Mouse (Mus musculus) C2C12 (cell line): Measurements from ENCODE around the gene Qser1. TPM values are rescaled to one million over a fixed set of nuclear protein-coding genes. Genes with fewer than 3 reads are reported as not detected.

ENCODE experiments used
- H3K27me3 ChIP-seq: one replicate; pipeline ENCODE4 v1.6.1; 2011; ENCODE audit not compliant: control insufficient read depth, insufficient read depth, insufficient read length
- H3K36me3 ChIP-seq: one replicate; pipeline ENCODE4 v1.6.1; 2011; ENCODE audit not compliant: control insufficient read depth, insufficient read depth
- H3K4me3 ChIP-seq: one replicate; pipeline ENCODE4 v1.5.1; 2011; ENCODE audit warnings: mild to moderate bottlenecking, control low read depth; ENCODE audit not compliant: poor library complexity, insufficient read depth, severe bottlenecking
- H3K79me2 ChIP-seq: one replicate; pipeline ENCODE4 v1.6.1; 2011; ENCODE audit not compliant: control insufficient read depth, insufficient read depth
- H3K79me3 ChIP-seq: one replicate; pipeline ENCODE4 v1.6.1; 2011; ENCODE audit warnings: low read depth, control low read depth
- H3ac ChIP-seq: one replicate; pipeline ENCODE3; 2011; ENCODE audit warnings: low read depth; ENCODE audit not compliant: control insufficient read depth, insufficient read length
- CEBPB ChIP-seq: IDR thresholded peaks from one replicate; pipeline ENCODE4 v1.6.1; 2011; ENCODE audit warnings: low read depth, mild to moderate bottlenecking, control low read depth, moderate library complexity
- CTCF ChIP-seq: IDR thresholded peaks from one replicate; pipeline ENCODE4 v1.5.1; 2011; ENCODE audit not compliant: control insufficient read depth, insufficient read depth, insufficient read length
- FOSL1 ChIP-seq: IDR thresholded peaks from one replicate; pipeline ENCODE4 v1.8.0; 2011; ENCODE audit warnings: mild to moderate bottlenecking, low read length; ENCODE audit not compliant: poor library complexity, insufficient read depth, severe bottlenecking
- MAX ChIP-seq: IDR thresholded peaks from one replicate; pipeline ENCODE4 v1.6.1; 2011; ENCODE audit warnings: mild to moderate bottlenecking, control low read depth
- MYOD1 ChIP-seq: IDR thresholded peaks from one replicate; pipeline ENCODE4 v1.6.1; 2011; ENCODE audit warnings: low read depth; ENCODE audit not compliant: control insufficient read depth, insufficient read length
- MYOG ChIP-seq: IDR thresholded peaks from one replicate; pipeline ENCODE4 v1.6.1; 2011; ENCODE audit not compliant: control insufficient read depth, insufficient read length; ENCODE audit errors: extremely low read depth
- USF1 ChIP-seq: IDR thresholded peaks from one replicate; pipeline ENCODE4 v1.6.1; 2011; ENCODE audit warnings: low read depth, mild to moderate bottlenecking, control low read depth, moderate library complexity
- polyA plus RNA-seq: library from polyadenylated mRNA; unstranded; fragments of >200 nt; fragmentation: generic; extraction: Trizol; gene quantifications from one replicate; pipeline ENCODE4 v1.2.1, GENCODE M21; 2012; ENCODE audit warnings: missing spikeins

The Qser1 gene
- polyA plus RNA-seq, 1 experiment = 5.3 TPM

DNA sequence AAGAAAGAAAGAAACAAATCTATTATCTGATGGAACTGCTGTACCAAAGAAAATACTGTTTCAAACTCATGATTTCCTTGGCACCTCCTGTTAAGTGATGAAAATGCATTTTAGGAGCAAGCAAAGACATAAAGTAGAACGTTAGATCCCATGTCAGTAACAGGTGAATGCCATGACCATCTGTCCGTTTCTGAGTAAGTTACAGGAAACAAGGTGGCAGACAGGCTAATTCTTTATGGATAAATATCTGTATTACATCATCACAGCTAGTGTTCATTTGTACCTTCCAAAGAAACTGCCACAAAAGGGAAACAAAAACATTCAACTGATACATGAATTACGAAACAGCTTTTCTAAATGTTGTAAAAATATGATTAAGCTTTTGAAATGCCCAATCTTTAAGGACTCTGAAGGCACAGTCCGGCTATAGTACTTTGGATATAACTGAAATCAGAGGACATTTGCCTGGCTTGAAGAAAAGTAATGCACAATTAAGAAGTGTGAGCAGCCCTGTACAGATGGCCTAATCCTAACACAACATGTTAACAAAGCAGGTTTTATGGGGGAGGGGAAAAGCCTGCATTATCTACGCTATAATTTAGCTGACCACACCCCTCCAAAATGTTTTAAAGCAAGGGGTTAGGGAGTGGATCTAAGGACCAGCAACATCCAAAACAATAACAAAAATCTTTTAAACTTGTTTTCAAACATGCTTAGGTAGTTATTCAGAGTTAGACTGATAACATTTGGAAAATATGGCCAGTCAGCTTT lies 2.2 kb downstream of the Qser1 start:
- Histone ChIP-seq H3K27me3 (no peaks in the 10 kb centered on the region), H3ac (no peak overlapping the region), H3K79me3 (peaks cover 60% of the 10 kb centered on the region), H3K4me3 (no peak overlapping the region), H3K36me3 (no peaks in the 10 kb centered on the region), H3K79me2 (peaks cover 69% of the 10 kb centered on the region)
- TF ChIP-seq MYOD1 (no peak), MAX (no peak), MYOG (no peak), CEBPB (no peak), USF1 (no peak)

DNA sequence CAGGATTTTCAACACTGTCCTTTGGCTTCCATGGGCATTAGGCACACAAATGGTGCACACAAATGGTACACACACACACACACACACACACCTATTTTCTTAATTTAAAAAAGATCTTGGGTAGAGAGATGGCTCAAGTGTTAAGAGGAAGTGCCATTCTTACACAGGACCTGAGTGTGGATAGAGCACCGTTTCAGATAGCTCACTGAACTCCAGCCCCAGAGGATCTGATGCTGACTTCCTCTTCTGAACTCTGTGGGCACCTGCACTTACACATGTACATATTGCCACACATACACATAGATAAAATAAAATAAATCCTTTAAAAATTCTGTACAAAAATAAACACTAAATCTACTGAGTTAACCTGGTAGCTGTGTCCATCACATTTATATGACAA lies 11.1 kb downstream of the Qser1 start:
- Histone ChIP-seq H3K79me3 (peaks cover 44% of the 10 kb centered on the region), H3K36me3 (no peaks in the 10 kb centered on the region), H3K79me2 (peaks cover 95% of the 10 kb centered on the region), H3K4me3 (no peak overlapping the region), H3K27me3 (no peaks in the 10 kb centered on the region), H3ac (no peak overlapping the region)
- no peak for TF ChIP-seq CEBPB
- no peak for TF ChIP-seq USF1

GRCm38 (mm10) chr2:104774763-104775162 lies 41.8 kb downstream of the Qser1 start:
- no peak overlapping the region for H3ac ChIP-seq
- no peaks in the 10 kb centered on the region for H3K79me3 ChIP-seq
- H3K27me3 ChIP-seq = no peaks in the 10 kb centered on the region
- peaks cover 7% of the 10 kb centered on the region for H3K79me2 ChIP-seq
- H3K4me3 ChIP-seq = no peak overlapping the region
- TF ChIP-seq CEBPB = no peak
- TF ChIP-seq FOSL1 = no peak
- no peak for TF ChIP-seq MAX
- TF ChIP-seq MYOD1 = no peak
- TF ChIP-seq CTCF = no peak
- no peak for TF ChIP-seq USF1
- no peak for TF ChIP-seq MYOG
- H3K36me3 ChIP-seq = peaks cover 45% of the 10 kb centered on the region

DNA sequence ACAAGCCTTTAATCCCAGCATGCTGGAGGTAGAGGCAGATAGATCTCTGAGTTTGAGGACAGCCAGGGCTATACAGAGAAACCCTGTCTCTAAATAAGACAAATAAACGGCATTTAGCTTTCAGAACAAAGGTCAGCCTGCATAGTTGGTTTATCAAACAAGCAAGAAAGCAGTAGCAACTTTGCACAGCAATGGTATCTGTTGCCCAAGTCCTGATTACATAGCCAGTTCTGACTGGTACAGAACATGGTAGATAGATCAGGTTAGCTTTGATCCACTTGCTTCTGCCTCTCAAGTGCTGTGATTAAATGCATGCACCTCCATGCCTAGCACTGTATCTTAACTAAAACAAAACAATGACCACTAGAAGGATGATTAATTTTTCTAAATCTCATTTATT lies 47.9 kb downstream of the Qser1 start:
- no peaks in the 10 kb centered on the region for H3K79me3 ChIP-seq
- peaks cover 32% of the 10 kb centered on the region for H3K36me3 ChIP-seq
- no peak overlapping the region for H3K4me3 ChIP-seq
- no peaks in the 10 kb centered on the region for H3K27me3 ChIP-seq
- H3K79me2 ChIP-seq = peaks cover 7% of the 10 kb centered on the region
- TF ChIP-seq CTCF (no peak), MYOG (no peak), FOSL1 (no peak), MYOD1 (no peak), USF1 (no peak), CEBPB (no peak), MAX (no peak)
- H3ac ChIP-seq = no peak overlapping the region

DNA sequence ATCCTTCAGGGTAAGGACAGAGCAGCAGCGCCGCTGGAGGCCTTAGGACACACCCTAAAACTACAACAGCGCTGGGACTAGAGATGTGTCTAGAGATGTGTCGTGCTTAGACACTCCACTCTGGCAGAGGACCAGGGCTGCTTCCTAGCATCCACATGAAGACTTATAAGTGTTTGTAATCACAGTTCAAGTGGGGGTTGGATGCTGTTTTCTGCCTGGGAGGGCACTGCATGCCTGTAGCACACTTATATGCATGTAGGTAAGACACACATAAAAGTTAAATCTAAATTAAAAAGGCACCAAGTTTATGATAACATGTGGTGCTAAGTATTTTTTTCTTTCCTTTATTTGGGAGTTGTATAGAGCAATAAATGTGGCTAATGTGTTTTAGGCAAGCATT lies 52.5 kb downstream of the Qser1 start:
- Histone ChIP-seq H3K4me3 (no peak overlapping the region), H3K79me2 (no peaks in the 10 kb centered on the region), H3K27me3 (no peaks in the 10 kb centered on the region), H3K79me3 (no peaks in the 10 kb centered on the region), H3ac (no peak overlapping the region), H3K36me3 (peaks cover 8% of the 10 kb centered on the region)
- no peak for TF ChIP-seq MYOG
- no peak for TF ChIP-seq MYOD1
- no peak for TF ChIP-seq CEBPB
- no peak for TF ChIP-seq USF1
- TF ChIP-seq FOSL1 = no peak
- TF ChIP-seq CTCF = no peak
- TF ChIP-seq MAX = no peak

GRCm38 (mm10) chr2:104763134-104763703 lies 53.3 kb downstream of the Qser1 start:
- Histone ChIP-seq H3K79me2 (no peaks in the 10 kb centered on the region), H3K36me3 (peaks cover 7% of the 10 kb centered on the region), H3K79me3 (no peaks in the 10 kb centered on the region), H3ac (no peak overlapping the region), H3K27me3 (no peaks in the 10 kb centered on the region), H3K4me3 (no peak overlapping the region)
- TF ChIP-seq USF1 = peak; percentile 58
- TF ChIP-seq MYOD1 = no peak
